Mouse (Mus musculus): ENCODE measurements at regions not wholly inside any gene's neighbourhood (a gene's known extent, or its start where the extent isn't known, plus 50 kb on each side); places are given as distances from the start of the nearest gene placed in this dataset.
A peak's percentile ranks its signal among the peaks of the same experiment; 100 is the strongest.

DNA sequence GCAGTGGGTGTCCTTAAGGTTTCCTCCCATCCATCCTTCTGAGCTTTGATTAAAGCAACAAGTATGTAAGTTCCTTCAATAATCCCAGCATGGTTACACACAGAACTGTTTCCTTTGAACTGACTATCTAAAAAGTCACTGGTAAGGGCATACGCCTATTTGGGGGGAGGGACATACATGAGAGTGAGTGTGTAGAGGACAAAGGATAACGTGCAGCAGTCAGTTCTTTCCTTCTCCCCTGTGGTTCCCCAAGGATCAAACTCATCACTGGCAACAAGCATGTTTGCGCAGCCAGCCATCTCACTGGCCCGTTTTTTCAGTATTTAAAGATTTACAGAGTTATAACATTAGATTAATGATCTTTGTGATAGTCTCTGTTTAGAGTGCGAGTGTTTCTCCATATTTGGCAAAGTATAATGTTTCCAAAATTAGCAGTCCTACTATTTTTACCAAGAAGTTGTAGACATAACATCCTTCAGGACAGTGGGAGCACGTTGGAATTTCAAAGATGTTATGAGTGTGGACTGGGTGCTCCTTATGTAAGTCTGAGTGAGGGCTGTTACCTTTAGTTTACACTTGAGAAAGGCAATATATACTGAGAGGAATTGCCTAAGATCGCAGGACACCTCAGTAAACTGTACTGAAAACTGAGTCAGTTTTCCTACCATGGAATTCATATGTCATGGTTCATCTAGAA is 151.6 kb upstream of the Lrig3 start:
- no peak for DNase-seq (ENCODE audit: low spot score)
- Histone ChIP-seq H3K9me3 (ENCODE audit: control insufficient read depth, low read length) (no peaks in the 10 kb centered on the region), H3K4me3 (ENCODE audit: low read depth, low read length) (no peak overlapping the region), H3K27me3 (ENCODE audit: control insufficient read depth, insufficient read depth, low read length) (no peaks in the 10 kb centered on the region), H3K36me3 (ENCODE audit: control insufficient read depth, insufficient read depth, low read length) (no peaks in the 10 kb centered on the region), H3K4me2 (replicated peaks; ENCODE audit: low read depth) (no peak overlapping the region), H3K9ac (ENCODE audit: low read length) (no peak overlapping the region), H3K27ac (replicated peaks) (peak overlapping the region; percentile 14; the same call in 1 of the 2 replicates), H3K4me1 (replicated peaks; ENCODE audit: control insufficient read depth, insufficient read depth) (no peaks in the 10 kb centered on the region)
- 34% methylated on average over 7 of the region's 7 CpGs for WGBS
- no peak for ATAC-seq (ENCODE audit: low FRiP score, low TSS enrichment)
- TF ChIP-seq CTCF (IDR thresholded peaks at IDR 0.05; ENCODE audit: low read depth) (no peak), EP300 (optimal IDR thresholded peaks at IDR 0.05) (no peak)

DNA sequence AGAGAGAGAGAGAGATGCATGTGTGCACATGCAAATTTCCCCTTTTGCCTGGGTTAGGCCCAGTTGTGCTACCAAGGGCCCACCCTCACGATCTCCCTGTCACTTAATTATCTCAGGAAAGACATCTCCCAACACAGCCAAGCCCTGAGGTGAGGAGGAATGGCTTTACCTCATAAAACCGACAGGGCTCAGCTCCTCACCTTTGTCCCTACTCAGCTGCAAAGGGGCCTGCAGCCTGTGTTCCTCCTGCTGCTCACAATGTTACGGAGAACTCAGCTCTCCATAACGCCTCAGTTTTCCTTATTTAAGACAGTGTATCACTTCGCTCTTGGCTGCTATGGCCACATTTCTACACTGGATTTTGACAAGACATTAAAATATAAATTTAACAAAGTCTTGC is 133.8 kb upstream of the Lrig3 start:
- ATAC-seq (ENCODE audit: low FRiP score, low TSS enrichment), result no peak

DNA sequence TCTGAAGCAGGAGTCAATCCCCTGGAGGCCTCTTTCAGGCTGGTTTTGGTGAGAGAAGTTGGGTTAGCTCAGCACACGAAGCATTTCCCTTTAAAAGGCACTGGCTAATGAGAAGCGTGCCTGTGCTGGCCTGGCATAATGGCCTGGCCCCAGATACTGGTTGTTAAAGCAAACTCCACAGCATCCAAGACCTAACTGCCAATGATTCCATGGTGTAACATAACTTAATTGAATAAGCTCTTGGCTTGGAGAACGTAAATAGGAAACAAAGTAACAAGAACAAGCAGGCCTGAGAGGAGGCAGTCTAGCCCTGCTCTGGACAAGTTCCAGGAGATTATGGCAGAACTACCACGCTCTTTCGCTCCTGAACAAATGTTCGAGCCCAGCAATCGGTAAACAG is 133.2 kb upstream of the Lrig3 start:
- 74% methylated on average over 7 of the region's 7 CpGs for WGBS
- Histone ChIP-seq H3K9me3 (ENCODE audit: control insufficient read depth, low read length) (no peaks in the 10 kb centered on the region), H3K4me3 (ENCODE audit: low read depth, low read length) (no peak overlapping the region), H3K9ac (ENCODE audit: low read length) (no peak overlapping the region), H3K4me1 (replicated peaks; ENCODE audit: control insufficient read depth, insufficient read depth) (no peaks in the 10 kb centered on the region), H3K36me3 (ENCODE audit: control insufficient read depth, insufficient read depth, low read length) (no peaks in the 10 kb centered on the region), H3K27ac (replicated peaks) (no peak overlapping the region), H3K4me2 (replicated peaks; ENCODE audit: low read depth) (no peak overlapping the region), H3K27me3 (ENCODE audit: control insufficient read depth, insufficient read depth, low read length) (no peaks in the 10 kb centered on the region)
- no peak for DNase-seq (ENCODE audit: low spot score)
- ATAC-seq (ENCODE audit: low FRiP score, low TSS enrichment), result no peak
- TF ChIP-seq EP300 (optimal IDR thresholded peaks at IDR 0.05) (no peak), CTCF (IDR thresholded peaks at IDR 0.05; ENCODE audit: low read depth) (no peak)

More for the DNA sequence above, 133.8 kb upstream of the Lrig3 start:
- Histone ChIP-seq H3K4me3 (ENCODE audit: low read depth, low read length) (no peak overlapping the region), H3K4me2 (replicated peaks; ENCODE audit: low read depth) (no peak overlapping the region), H3K9ac (ENCODE audit: low read length) (no peak overlapping the region), H3K27ac (replicated peaks) (no peak overlapping the region), H3K4me1 (replicated peaks; ENCODE audit: control insufficient read depth, insufficient read depth) (no peaks in the 10 kb centered on the region), H3K36me3 (ENCODE audit: control insufficient read depth, insufficient read depth, low read length) (no peaks in the 10 kb centered on the region), H3K27me3 (ENCODE audit: control insufficient read depth, insufficient read depth, low read length) (no peaks in the 10 kb centered on the region), H3K9me3 (ENCODE audit: control insufficient read depth, low read length) (no peaks in the 10 kb centered on the region)
- DNase-seq (ENCODE audit: low spot score), result no peak
- TF ChIP-seq CTCF (IDR thresholded peaks at IDR 0.05; ENCODE audit: low read depth) (no peak), EP300 (optimal IDR thresholded peaks at IDR 0.05) (no peak)
- WGBS, result 51% methylated on average over 5 of the region's 5 CpGs

DNA sequence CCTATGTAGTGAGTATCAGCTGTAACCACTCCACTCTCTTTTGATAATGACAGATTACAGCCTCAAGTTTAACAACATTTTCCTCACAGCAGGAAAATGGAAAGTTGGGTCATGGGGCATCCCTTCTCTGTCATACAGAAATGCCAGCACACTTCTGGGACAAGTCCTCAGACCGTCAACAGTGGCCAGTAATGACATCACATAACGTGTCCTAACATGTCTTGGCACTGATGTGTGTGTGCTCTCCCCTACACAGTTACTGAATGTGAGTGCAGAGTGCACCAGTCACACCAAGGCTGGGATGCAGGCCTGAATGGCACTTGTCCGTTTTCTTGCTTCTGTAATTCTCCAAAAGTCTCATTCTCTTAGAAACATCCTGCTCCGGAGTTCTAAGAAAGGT is 132.0 kb upstream of the Lrig3 start:
- DNase-seq (ENCODE audit: low spot score) (no peak), ATAC-seq (ENCODE audit: low FRiP score, low TSS enrichment) (no peak)
- no peak overlapping the region for H3K4me3 ChIP-seq (ENCODE audit: low read depth, low read length)
- no peaks in the 10 kb centered on the region for H3K9me3 ChIP-seq (ENCODE audit: control insufficient read depth, low read length)
- TF ChIP-seq EP300 (optimal IDR thresholded peaks at IDR 0.05) (no peak), CTCF (IDR thresholded peaks at IDR 0.05; ENCODE audit: low read depth) (no peak)
- no peaks in the 10 kb centered on the region for H3K36me3 ChIP-seq (ENCODE audit: control insufficient read depth, insufficient read depth, low read length)
- no peak overlapping the region for H3K4me2 ChIP-seq (replicated peaks; ENCODE audit: low read depth)
- no peaks in the 10 kb centered on the region for H3K4me1 ChIP-seq (replicated peaks; ENCODE audit: control insufficient read depth, insufficient read depth)
- no peak overlapping the region for H3K27ac ChIP-seq (replicated peaks)
- no peaks in the 10 kb centered on the region for H3K27me3 ChIP-seq (ENCODE audit: control insufficient read depth, insufficient read depth, low read length)
- no peak overlapping the region for H3K9ac ChIP-seq (ENCODE audit: low read length)
- WGBS, result 76% methylated on average over 4 of the region's 4 CpGs

DNA sequence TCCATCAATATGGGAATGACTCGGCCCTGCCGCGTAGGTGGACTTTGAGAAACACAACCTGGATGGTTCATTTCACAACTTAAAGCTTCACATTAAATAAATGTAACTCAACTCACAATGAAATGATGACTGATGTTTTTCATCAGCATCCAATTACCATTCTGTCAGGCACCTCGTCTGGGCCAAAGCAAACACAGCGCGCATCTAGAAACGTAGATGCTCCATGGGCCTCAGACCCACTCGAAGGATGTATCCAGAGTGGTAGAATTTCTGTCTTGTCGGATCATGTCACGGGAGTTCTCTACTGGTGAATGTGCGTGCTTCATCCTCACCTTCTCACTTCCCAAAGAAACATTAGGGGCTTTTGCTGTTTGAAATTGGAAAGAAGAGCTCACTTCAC is 127.0 kb upstream of the Lrig3 start:
- no peaks in the 10 kb centered on the region for H3K27me3 ChIP-seq (ENCODE audit: control insufficient read depth, insufficient read depth, low read length)
- H3K27ac ChIP-seq (replicated peaks), result no peak overlapping the region
- DNase-seq (ENCODE audit: low spot score) (no peak), ATAC-seq (ENCODE audit: low FRiP score, low TSS enrichment) (no peak)
- 75% methylated on average over 11 of the region's 11 CpGs for WGBS
- H3K4me2 ChIP-seq (replicated peaks; ENCODE audit: low read depth), result no peak overlapping the region
- no peaks in the 10 kb centered on the region for H3K4me1 ChIP-seq (replicated peaks; ENCODE audit: control insufficient read depth, insufficient read depth)
- no peak overlapping the region for H3K4me3 ChIP-seq (ENCODE audit: low read depth, low read length)
- no peak for TF ChIP-seq CTCF (IDR thresholded peaks at IDR 0.05; ENCODE audit: low read depth)
- no peak for TF ChIP-seq EP300 (optimal IDR thresholded peaks at IDR 0.05)
- H3K9ac ChIP-seq (ENCODE audit: low read length), result no peak overlapping the region
- H3K9me3 ChIP-seq (ENCODE audit: control insufficient read depth, low read length), result no peaks in the 10 kb centered on the region
- no peaks in the 10 kb centered on the region for H3K36me3 ChIP-seq (ENCODE audit: control insufficient read depth, insufficient read depth, low read length)

DNA sequence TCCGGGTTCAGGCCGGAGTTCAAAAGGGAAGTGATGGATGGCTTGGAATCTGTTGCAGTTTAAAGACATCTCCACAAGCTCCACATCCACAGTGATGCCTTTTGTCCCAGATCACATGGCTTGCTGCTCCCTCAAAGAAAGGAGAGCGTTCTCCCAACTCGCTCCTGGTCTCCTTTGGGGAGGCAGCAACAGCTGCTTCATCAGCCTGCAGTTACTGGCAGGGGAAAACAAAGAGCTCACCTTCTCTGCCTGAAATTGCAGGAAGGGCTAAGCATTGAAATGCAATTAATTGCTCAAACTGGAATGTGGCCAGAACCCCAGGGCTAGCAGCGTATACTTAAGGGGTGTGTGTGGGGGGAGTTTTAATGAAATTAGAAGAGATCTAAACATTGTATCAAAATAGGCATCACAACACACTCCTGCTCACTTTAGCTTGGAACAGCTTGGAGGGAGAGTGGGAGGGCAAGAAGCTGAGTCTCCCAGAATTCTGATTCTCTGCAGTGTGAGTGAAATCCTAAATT is 126.3 kb upstream of the Lrig3 start:
- H3K36me3 ChIP-seq (ENCODE audit: control insufficient read depth, insufficient read depth, low read length), result no peaks in the 10 kb centered on the region
- DNase-seq (ENCODE audit: low spot score), result no peak
- no peaks in the 10 kb centered on the region for H3K9me3 ChIP-seq (ENCODE audit: control insufficient read depth, low read length)
- no peak overlapping the region for H3K4me2 ChIP-seq (replicated peaks; ENCODE audit: low read depth)
- no peak for ATAC-seq (ENCODE audit: low FRiP score, low TSS enrichment)
- no peak overlapping the region for H3K27ac ChIP-seq (replicated peaks)
- H3K4me3 ChIP-seq (ENCODE audit: low read depth, low read length), result no peak overlapping the region
- H3K9ac ChIP-seq (ENCODE audit: low read length), result no peak overlapping the region
- no peaks in the 10 kb centered on the region for H3K4me1 ChIP-seq (replicated peaks; ENCODE audit: control insufficient read depth, insufficient read depth)
- TF ChIP-seq CTCF (IDR thresholded peaks at IDR 0.05; ENCODE audit: low read depth) (no peak), EP300 (optimal IDR thresholded peaks at IDR 0.05) (no peak)
- no peaks in the 10 kb centered on the region for H3K27me3 ChIP-seq (ENCODE audit: control insufficient read depth, insufficient read depth, low read length)
- WGBS, result 38% methylated on average over 5 of the region's 5 CpGs
